Mouse (Mus musculus) kidney, embryonic 14.5 days (tissue): ENCODE results near the gene Arhgef17. TPM values are rescaled to one million over a fixed set of nuclear protein-coding genes. Genes with fewer than 3 reads are reported as not detected.

Experiments
- microRNA-seq: library from miRNA; unstranded; fragments of <30 nt; microRNA quantifications from one replicate; pipeline ENCODE4, GENCODE M21; 2016
- polyA plus RNA-seq: library from polyadenylated mRNA; unstranded; fragments of >200 nt; fragmentation: Nextera tagmentation; extraction: Ambion mirVana; gene quantifications from 2 replicates; pipeline ENCODE4 v1.2.1, GENCODE M21; 2014

Gene Arhgef17
- polyA plus RNA-seq, 1 experiment from 2014 or later: 15.5 TPM

Small RNA genes lying within 50 kb of the gene (microRNA-seq; reads per million reads assigned to microRNA genes)
- gene Mir3102: 117 reads per million, percentile 57 among the genes with 10 or more reads in this experiment

Other genes starting within 250 kb of the Arhgef17 start
- gene Fam168a, start 225.5 kb downstream of the Arhgef17 start, polyA plus RNA-seq: 43.6 and 53.8 TPM in 2 replicates
- 2.8 and 3.1 TPM in 2 replicates for gene Relt, start 68.7 kb downstream of the Arhgef17 start, polyA plus RNA-seq
- gene P2ry6, start 42.5 kb upstream of the Arhgef17 start, polyA plus RNA-seq: 3.6 and 4.4 TPM in 2 replicates
- gene P2ry2, start 80.8 kb upstream of the Arhgef17 start, polyA plus RNA-seq: 0.72 and 0.84 TPM in 2 replicates
- gene Fchsd2, start 160.8 kb upstream of the Arhgef17 start, polyA plus RNA-seq: 20.5 and 35.5 TPM in 2 replicates